Mouse (Mus musculus) layer of hippocampus, adult 9-10 months (tissue): Measurements from ENCODE around the gene Olfr518.
A peak's percentile ranks its signal among the peaks of the same experiment; 100 is the strongest.

ENCODE experiments used
- DNase-seq: peaks from one replicate; pipeline ENCODE4 v3.0.0; 2022; ENCODE audit warnings: low spot score

Gene Olfr518

DNA sequence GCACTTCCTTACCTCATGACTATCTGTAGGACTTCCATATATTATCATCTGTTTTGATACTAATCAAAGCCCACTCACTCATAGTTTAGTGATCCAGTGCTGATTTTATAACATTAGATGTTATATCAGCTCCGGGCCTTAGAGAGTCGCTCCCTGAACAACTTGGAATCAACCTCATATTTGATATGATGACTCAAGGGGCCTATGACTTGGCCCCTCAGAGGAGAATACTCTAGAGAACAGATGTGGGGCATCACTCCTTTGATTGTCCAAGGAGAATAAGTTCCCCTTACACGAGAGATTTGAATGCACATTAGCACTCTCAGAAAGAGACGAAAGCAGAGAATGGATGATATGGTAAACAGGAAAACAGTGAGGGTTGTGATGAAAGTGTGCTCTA is at the start of gene Olfr518:
TSS of gene Olfr518 (minus strand) at position 101 of the 400 bp plus-strand sequence.
- no peak for DNase-seq

DNA sequence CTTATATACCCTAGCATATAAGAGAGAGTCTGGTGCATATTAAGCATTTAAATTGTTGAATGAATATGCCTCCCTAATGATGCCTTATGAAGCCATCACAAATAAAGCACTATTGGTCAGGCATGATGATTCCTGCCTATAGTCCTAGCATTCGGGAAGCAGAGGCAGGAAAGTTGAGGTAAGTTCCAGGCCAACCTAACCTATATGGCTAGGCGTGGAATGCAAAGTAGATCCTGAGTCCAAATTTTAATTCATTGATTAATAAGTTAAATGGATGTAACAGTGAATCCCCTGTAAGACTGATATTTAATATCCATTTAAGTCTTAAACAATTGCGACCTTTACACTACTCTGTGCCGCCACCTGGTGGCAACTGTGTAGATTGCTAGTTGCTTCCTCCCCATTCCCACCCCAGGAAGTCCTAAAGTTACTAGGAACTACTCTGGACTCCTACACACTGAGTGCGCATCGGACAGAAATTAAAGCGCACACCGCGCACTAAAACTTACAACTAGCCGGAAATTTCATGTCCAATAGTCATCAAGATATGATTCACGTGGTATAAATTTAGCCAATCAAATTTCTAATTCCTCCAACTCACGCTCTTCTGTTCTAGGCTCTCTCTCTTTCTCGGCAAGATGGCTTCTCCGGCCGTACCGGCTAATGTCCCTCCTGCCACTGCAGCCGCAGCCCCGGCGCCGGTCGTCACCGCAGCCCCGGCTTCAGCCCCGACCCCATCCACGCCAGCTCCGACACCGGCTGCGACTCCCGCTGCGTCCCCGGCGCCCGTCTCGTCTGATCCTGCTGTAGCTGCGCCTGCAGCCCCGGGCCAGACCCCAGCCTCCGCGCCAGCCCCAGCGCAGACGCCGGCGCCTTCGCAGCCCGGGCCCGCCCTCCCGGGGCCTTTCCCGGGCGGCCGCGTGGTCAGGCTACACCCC is 49.3 kb upstream of the Olfr518 start, which contains the start of gene Eif3f:
TSS of gene Eif3f (plus strand) at position 624 of the 938 bp plus-strand sequence.
- DNase-seq = peak; percentile 99

DNA sequence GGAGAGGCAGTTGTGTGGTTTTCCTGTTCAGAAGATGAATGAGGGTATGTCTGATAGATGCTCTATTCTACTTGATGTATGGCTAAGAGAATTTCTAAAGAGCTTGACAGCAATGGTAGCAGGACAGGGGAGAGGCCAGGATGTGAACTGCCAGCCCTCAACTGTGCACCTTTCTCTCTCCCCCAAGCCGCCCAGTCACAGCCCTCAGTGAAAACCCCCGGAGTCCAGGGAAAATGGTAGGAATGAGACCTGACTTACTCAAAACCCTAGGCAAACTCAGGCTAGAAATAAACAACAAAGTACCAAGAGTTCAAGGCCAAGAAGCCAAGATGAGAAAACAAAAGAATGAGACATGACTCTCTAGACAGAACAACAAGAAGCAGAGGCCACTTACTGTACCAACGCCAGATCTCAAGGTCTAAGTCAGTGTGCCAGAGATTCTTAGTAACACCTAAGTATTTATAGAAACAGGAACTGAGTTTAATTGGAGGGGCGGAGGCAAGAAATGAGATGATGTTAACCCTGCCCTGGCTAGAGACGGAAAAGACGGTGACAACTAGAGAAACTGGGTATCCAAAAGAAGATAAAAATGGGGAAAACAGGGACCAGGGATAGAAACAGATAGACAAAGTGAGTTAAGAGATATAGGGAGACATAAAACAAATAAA is 45.1 kb upstream of the Olfr518 start, which contains the start of gene Nlrp10:
TSS of gene Nlrp10 (minus strand) at position 453 of the 668 bp plus-strand sequence.
- no peak for DNase-seq

DNA sequence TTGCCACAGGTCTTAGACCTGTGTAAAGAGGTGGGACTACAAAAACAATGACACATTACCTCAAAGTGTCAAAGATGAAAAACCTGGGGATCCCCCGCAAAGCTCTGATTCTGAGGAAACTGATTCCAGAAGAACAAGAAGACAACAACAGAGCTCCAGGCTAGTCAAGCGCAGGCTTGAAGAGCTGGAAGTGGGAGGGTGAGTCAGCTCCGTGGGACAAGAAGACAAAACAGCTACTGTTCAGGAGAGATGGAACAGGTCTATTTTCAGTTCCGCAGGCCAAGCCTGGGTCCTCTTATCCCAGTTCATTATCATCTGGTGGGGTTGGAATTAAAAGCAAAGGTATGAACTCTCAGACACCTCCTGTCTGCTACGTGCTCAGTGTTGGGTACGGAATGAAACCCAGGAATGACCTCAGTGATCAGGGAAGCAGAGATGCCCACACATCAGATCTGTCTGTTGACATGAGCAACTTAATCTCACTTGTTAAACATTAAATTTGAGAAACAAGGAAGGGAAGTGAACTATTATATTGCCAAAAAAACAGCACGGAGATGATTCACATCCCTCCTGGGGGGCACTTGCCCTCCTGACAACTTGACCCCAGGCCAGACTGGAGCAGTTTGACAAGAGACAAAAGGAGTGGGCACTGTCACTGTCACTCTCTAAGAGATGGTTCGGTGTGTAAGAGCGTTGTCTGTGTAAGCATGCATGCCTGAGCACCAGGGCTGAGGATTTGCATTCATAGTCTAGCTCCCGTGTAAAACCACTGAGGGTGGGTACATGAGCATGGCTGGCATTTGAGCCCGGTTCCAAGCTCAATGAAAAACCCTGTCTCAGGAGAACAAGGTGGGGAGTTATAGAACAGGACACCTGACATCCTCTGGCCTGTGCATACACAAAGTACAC is 43.7 kb upstream of the Olfr518 start:
- DNase-seq = no peak

DNA sequence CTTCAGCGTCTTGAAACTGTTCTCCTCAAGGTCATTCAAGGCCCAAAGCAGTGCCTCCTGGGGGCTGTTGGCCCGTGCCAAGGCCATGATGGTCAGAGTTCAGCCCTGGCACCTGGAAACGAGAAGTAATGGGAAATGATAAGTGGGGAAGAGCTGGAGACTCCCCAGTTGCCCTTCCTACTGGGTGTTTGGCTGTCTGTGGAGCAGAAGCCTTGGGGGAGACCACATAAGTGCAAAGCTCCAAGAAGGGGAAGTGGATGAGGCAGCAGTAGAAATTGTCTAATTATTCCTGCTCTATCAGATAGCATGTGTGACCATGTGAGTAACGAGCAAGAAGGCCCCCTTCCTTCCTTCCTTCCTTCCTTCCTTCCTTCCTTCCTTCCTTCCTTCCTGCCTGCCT is 42.2 kb upstream of the Olfr518 start:
- no peak for DNase-seq

DNA sequence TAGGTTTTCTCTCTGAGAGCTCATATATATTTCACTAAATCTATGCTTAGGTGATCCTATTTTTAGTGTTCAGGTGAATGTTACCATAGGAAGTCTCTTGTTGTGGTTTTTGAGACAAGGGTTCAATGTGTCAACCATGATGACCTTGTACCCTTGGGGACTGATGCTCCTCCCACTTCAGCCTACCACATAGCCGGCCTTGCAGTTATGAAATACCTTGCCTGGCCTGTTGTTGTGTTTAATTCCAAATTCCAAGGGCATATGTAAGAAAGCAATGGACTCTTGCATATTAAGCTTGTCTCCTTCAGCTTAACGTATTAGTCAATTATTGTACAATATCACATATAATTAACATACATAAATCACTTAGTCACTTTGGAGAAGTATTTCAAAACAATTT is 19.2 kb upstream of the Olfr518 start:
- no peak for DNase-seq

DNA sequence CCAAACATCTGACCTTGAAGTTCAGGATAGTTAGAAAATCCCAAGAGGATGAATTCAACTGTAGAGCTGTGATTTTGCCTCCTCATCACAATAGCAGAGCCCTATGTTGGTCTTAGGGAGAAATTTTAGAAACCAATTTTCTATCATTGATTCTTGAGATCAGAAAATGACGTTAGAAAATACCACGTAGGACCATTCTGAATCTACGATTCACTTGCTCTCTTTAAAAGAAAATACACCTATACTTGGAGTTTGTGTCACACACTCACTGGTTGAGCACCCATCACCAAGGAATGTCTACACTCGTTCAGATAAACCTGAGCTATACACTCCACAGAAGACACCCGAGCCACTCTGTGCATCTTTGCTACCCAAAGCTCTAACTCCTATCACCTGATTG is 9.5 kb upstream of the Olfr518 start, which contains the start of gene Olfr519:
TSS of gene Olfr519 (minus strand) at position 101 of the 400 bp plus-strand sequence.
- DNase-seq = no peak

DNA sequence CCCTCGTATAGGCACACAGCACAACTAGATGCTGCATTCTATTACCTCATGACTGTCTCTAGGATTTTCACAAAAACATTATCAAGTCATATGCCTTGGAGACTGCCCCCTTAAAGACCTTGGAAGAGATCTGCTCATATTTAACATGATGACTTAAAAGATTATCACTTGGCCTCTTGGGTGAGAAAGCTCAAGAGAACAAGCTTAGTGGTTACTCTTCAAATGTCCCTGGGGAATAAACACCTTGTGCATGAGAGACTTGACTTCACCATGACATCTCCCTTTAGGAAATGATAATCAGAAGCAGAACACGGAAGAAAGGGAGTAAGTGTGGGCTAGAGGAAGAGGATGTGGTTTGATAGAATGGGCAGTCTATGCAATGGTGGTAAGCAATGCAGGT is 12.5 kb downstream of the Olfr518 start, which contains the start of gene Olfr517:
TSS of gene Olfr517 (minus strand) at position 101 of the 400 bp plus-strand sequence.
- DNase-seq = no peak

DNA sequence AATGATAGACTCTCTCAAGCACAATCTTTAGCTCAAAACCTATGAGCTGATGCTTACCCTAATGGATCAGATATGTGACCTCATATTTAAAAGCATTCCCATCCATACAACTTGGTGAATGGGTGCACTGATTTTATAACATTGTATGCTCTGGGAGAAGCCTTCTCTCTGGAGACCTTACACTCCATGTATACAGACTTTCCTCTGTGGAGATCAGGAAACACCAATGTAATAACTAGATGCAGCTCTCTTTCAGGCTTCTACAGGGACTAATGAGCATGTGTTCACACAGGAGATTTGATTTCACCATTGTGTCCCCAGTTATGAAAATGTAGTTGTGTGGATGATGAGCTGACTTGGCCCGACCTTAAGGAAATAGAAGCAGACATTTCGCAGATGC is 34.4 kb downstream of the Olfr518 start, which contains the start of gene Olfr516:
TSS of gene Olfr516 (minus strand) at position 101 of the 400 bp plus-strand sequence.
- DNase-seq = no peak
